Mouse (Mus musculus): ENCODE results near the gene Ifi206.

Gene Ifi206

GRCm38 (mm10) chr1:173418516-173418915 lies 72.3 kb downstream of the Ifi206 start:
- DNase-seq = no peak

Data from kidney, postnatal 4 days (tissue).